Mouse (Mus musculus): ENCODE results near the gene Gm8765. TPM values are rescaled to one million over a fixed set of nuclear protein-coding genes. Genes with fewer than 3 reads are reported as not detected.
"Not testable (repeated sequence)": the region's sequence is repeated elsewhere in the genome, so short reads cannot be mapped to it uniquely, and the experiment has no call there.

Gm8765 gene
- not detected in 2 replicates for total RNA-seq (2017)

GRCm38 (mm10) chr13:50698012-50698411, at the start of gene Gm8765:
TSS of gene Gm8765 (plus strand) at chr13:50698312.
- not testable (repeated sequence) for ATAC-seq (ENCODE audit: extremely low read depth, insufficient number of reproducible peaks, low FRiP score, poor library complexity, severe bottlenecking)

GRCm38 (mm10) chr13:50648771-50649170, 49.3 kb upstream of the Gm8765 start:
- not testable (repeated sequence) for ATAC-seq (ENCODE audit: extremely low read depth, insufficient number of reproducible peaks, low FRiP score, poor library complexity, severe bottlenecking)

- ATAC-seq (ENCODE audit: extremely low read depth, insufficient number of reproducible peaks, low FRiP score, poor library complexity, severe bottlenecking): not testable (repeated sequence)
Measured at GRCm38 (mm10) chr13:50750282-50750681, 52.2 kb downstream of the Gm8765 start.

- ATAC-seq (ENCODE audit: extremely low read depth, insufficient number of reproducible peaks, low FRiP score, poor library complexity, severe bottlenecking): no peak
Measured at GRCm38 (mm10) chr13:50751732-50752131, 53.6 kb downstream of the Gm8765 start.

- not testable (repeated sequence) for ATAC-seq (ENCODE audit: extremely low read depth, insufficient number of reproducible peaks, low FRiP score, poor library complexity, severe bottlenecking)
Measured at GRCm38 (mm10) chr13:50752961-50753360, 54.8 kb downstream of the Gm8765 start.

Other genes with a start within 250 kb of the Gm8765 start
- not detected in 2 replicates for gene Nutm2, start 231.0 kb upstream of the Gm8765 start, total RNA-seq (2017)
- gene Gm904, start 55.1 kb upstream of the Gm8765 start, total RNA-seq (2017): not detected in 2 replicates